Mouse (Mus musculus): ENCODE results near the gene Capg. TPM values are rescaled to one million over a fixed set of nuclear protein-coding genes. Genes with fewer than 3 reads are reported as not detected.

The Capg gene
- total and polyA plus RNA-seq, 3 experiments, result 241 to 283 TPM; not detected in 1

DNA sequence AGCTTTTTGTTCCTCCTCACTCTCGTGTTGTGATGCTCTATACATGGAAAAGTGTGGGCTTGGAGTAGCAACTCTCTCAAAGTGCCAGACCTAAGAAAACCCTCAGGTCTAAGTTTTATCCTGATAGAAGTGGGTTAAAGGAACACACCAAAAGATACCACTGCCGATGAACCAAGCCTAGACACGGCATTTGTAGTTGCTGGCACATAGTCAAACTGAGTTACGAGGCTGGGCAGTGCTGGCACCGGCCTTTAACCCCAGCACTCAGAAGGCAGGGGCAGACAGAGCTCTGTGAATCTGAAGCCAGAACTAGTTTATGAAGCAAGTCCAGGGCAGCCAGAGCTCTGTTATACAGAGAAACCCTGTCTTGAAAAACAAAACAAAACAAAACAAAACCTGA lies 63.5 kb downstream of the Capg start:
- no peaks in the 10 kb centered on the region for H3K4me1 ChIP-seq (ENCODE audit: control insufficient read depth in 1 of 2, insufficient read depth in 2 of 2, low read length in 2 of 2)
- H3K36me3 ChIP-seq (ENCODE audit: control insufficient read depth in 1 of 2, insufficient read depth in 2 of 2, low read length in 2 of 2), result peaks cover 0 to 3% of the 10 kb centered on the region in 2 experiments; a peak in 2 of 4 replicates
- TF ChIP-seq ZC3H11A (IDR thresholded peaks at IDR 0.05; ENCODE audit: low read depth, low read length) (no peak), SMC3 (IDR thresholded peaks at IDR 0.05; ENCODE audit: low read depth, low read length) (no peak), MYC (IDR thresholded peaks at IDR 0.05; ENCODE audit: low read depth, low read length) (no peak), TCF12 (IDR thresholded peaks at IDR 0.05; ENCODE audit: low read depth, low read length) (no peak), TBP (IDR thresholded peaks at IDR 0.05; ENCODE audit: low read depth, low read length) (no peak), GATA1 (IDR thresholded peaks at IDR 0.05; ENCODE audit: low read depth, low read length) (no peak), SIN3A (IDR thresholded peaks at IDR 0.05; ENCODE audit: low read length) (no peak), ELF1 (IDR thresholded peaks at IDR 0.05; ENCODE audit: low read depth, low read length) (no peak), POLR2AphosphoS5 (IDR thresholded peaks at IDR 0.05; ENCODE audit: borderline replicate concordance, low read depth, low read length) (no peak), CHD1 (IDR thresholded peaks at IDR 0.05; ENCODE audit: low read depth, low read length) (no peak), MYB (IDR thresholded peaks at IDR 0.05; ENCODE audit: low read depth, low read length) (no peak), E2F4 (IDR thresholded peaks at IDR 0.05; ENCODE audit: borderline replicate concordance, low read depth, low read length) (no peak), GABPA (IDR thresholded peaks at IDR 0.05; ENCODE audit: low read depth, low read length) (no peak), POLR2A (IDR thresholded peaks at IDR 0.05; ENCODE audit: control insufficient read depth in 1 of 2, insufficient read depth in 1 of 2, low read depth in 1 of 2, low read length in 2 of 2, poor library complexity in 1 of 2) (no peak), RCOR1 (IDR thresholded peaks at IDR 0.05; ENCODE audit: low read depth, low read length) (no peak), JUND (IDR thresholded peaks at IDR 0.05; ENCODE audit: low read depth, low read length) (no peak), MAX (IDR thresholded peaks at IDR 0.05; ENCODE audit: low read length) (no peak), ETS1 (IDR thresholded peaks at IDR 0.05; ENCODE audit: low read depth, low read length) (no peak), TAL1 (IDR thresholded peaks at IDR 0.05; ENCODE audit: low read length) (no peak), USF1 (IDR thresholded peaks at IDR 0.05; ENCODE audit: low read depth, low read length) (no peak)
- no peak overlapping the region for H3K4me3 ChIP-seq (ENCODE audit: control insufficient read depth in 1 of 2, insufficient read depth in 1 of 2, low read depth in 2 of 2, low read length in 2 of 2)
- H3K27me3 ChIP-seq (ENCODE audit: control insufficient read depth in 1 of 2, insufficient read depth in 2 of 2, low read length in 2 of 2), result no peaks in the 10 kb centered on the region
- no peak overlapping the region for H3K9ac ChIP-seq (ENCODE audit: control insufficient read depth, low read depth, low read length, poor library complexity, severe bottlenecking)
- no peak overlapping the region for H3K27ac ChIP-seq (ENCODE audit: control insufficient read depth, low read depth, low read length)
- DNase-seq (ENCODE audit: low read depth, low spot score), result no peak
- no peaks in the 10 kb centered on the region for H3K79me2 ChIP-seq (ENCODE audit: control insufficient read depth, insufficient read depth, low read length, poor library complexity)
- H3K9me3 ChIP-seq (replicated peaks; ENCODE audit: insufficient read depth, low read length), result no peaks in the 10 kb centered on the region

DNA sequence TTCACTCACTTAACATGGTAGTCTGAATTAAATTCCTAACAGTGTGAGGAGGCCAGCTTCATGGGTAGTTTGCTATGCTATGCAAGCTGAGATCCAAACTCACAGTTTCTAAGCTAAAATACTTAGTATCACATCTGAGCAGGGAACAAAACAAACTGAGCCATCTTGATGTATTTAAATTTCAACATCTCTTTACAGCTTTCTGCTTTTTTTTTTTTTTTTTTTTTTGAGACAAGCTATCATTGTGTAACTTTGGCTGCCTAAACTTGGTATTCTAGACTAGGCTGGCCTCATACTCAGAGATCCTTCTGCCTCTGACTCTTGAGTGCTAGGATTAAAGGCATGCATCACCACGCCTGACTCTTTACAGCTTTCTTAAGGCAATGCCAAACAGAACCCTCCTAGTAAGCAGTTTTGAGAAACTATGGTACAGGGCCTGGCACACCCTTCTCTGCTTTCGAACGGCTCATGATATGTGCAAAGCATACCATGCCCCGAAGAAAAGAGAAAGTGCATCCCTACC lies 64.5 kb downstream of the Capg start:
- H3K9me3 ChIP-seq (replicated peaks; ENCODE audit: insufficient read depth, low read length), result no peaks in the 10 kb centered on the region
- no peaks in the 10 kb centered on the region for H3K4me1 ChIP-seq (ENCODE audit: control insufficient read depth in 1 of 2, insufficient read depth in 2 of 2, low read length in 2 of 2)
- H3K4me3 ChIP-seq (ENCODE audit: control insufficient read depth in 1 of 2, insufficient read depth in 1 of 2, low read depth in 2 of 2, low read length in 2 of 2), result no peak overlapping the region
- H3K27ac ChIP-seq (ENCODE audit: control insufficient read depth, low read depth, low read length), result no peak overlapping the region
- no peaks in the 10 kb centered on the region for H3K27me3 ChIP-seq (ENCODE audit: control insufficient read depth in 1 of 2, insufficient read depth in 2 of 2, low read length in 2 of 2)
- no peaks in the 10 kb centered on the region for H3K79me2 ChIP-seq (ENCODE audit: control insufficient read depth, insufficient read depth, low read length, poor library complexity)
- TF ChIP-seq ZNF384 (IDR thresholded peaks at IDR 0.05; ENCODE audit: low read depth, low read length) (peak; percentile 63; the same call in 1 of the 2 replicates), USF1 (IDR thresholded peaks at IDR 0.05; ENCODE audit: low read depth, low read length) (no peak)
- H3K9ac ChIP-seq (ENCODE audit: control insufficient read depth, low read depth, low read length, poor library complexity, severe bottlenecking), result no peak overlapping the region
- peaks cover 0 to 7% of the 10 kb centered on the region in 2 experiments; a peak in 2 of 4 replicates for H3K36me3 ChIP-seq (ENCODE audit: control insufficient read depth in 1 of 2, insufficient read depth in 2 of 2, low read length in 2 of 2)
- DNase-seq (ENCODE audit: low read depth, low spot score), result no peak
